Mouse (Mus musculus) kidney, embryonic 14.5 days (tissue): Measurements from ENCODE around the gene Phf7. TPM values are rescaled to one million over a fixed set of nuclear protein-coding genes. Genes with fewer than 3 reads are reported as not detected.

Experiments
- ATAC-seq: fragments of 200-750 bp; cut with Nextera tagmentation; 2 replicates; pipeline ENCODE4 v1.8.0; 2017; ENCODE audit warnings: moderate number of reproducible peaks, mild to moderate bottlenecking, moderate TSS enrichment, moderate library complexity; ENCODE audit not compliant: low FRiP score, low TSS enrichment
- H3K27ac ChIP-seq: fragments of 300-500 bp; sonication (generic); 2 replicates; pipeline ENCODE4 v1.5.1; 2014; ENCODE audit warnings: low read depth, mild to moderate bottlenecking, low read length, moderate library complexity, mixed read lengths
- H3K27me3 ChIP-seq: fragments of 300-500 bp; sonication (generic); 2 replicates; pipeline ENCODE4 v1.6.1; 2014; ENCODE audit warnings: mild to moderate bottlenecking, low read length; ENCODE audit not compliant: control insufficient read depth, insufficient read depth
- H3K36me3 ChIP-seq: fragments of 300-500 bp; sonication (generic); 2 replicates; pipeline ENCODE4 v1.6.1; 2014; ENCODE audit warnings: low read length, mixed read lengths; ENCODE audit not compliant: control insufficient read depth, insufficient read depth
- H3K4me1 ChIP-seq: fragments of 300-500 bp; sonication (generic); 2 replicates; pipeline ENCODE4 v1.6.1; 2014; ENCODE audit warnings: low read length, mixed read lengths; ENCODE audit not compliant: control insufficient read depth, insufficient read depth
- H3K4me2 ChIP-seq: fragments of 300-500 bp; sonication (generic); replicated peaks from 2 replicates; pipeline ENCODE4 v1.6.1; 2014; ENCODE audit warnings: low read depth, mild to moderate bottlenecking, low read length
- H3K4me3 ChIP-seq: fragments of 300-500 bp; sonication (generic); 2 replicates; pipeline ENCODE4 v1.5.1; 2014; ENCODE audit warnings: mild to moderate bottlenecking, low read length
- H3K9ac ChIP-seq: fragments of 300-500 bp; sonication (generic); 2 replicates; pipeline ENCODE4 v1.6.1; 2014; ENCODE audit warnings: low read depth, mild to moderate bottlenecking, low read length, moderate library complexity
- H3K9me3 ChIP-seq: fragments of 300-500 bp; sonication (generic); 2 replicates; pipeline ENCODE4 v1.6.1; 2016; ENCODE audit warnings: low read length; ENCODE audit not compliant: control insufficient read depth
- WGBS: fragments of 180-500 bp; shearing (Covaris S2); extraction: QIAGEN DNeasy Blood & Tissue Kit; methylation state at CpG from one replicate; pipeline ENCODE4 v1.1.7; 2014; 5-methylcytosine and 5-hydroxymethylcytosine counted together
- polyA plus RNA-seq: library from polyadenylated mRNA; unstranded; fragments of >200 nt; fragmentation: Nextera tagmentation; extraction: Ambion mirVana; gene quantifications from 2 replicates; pipeline ENCODE4 v1.2.1, GENCODE M21; 2014

The Phf7 gene
- polyA plus RNA-seq, 1 experiment from 2014 or later = 14.7 TPM

GRCm38 (mm10) chr14:31207070-31207830 lies 43.9 kb downstream of the Phf7 start:
- ATAC-seq = 0 out of 2 replicates have a peak, but pooled peaks have one; percentile 20
- 86% methylated on average over 13 of the region's 13 CpGs for WGBS

GRCm38 (mm10) chr14:31206472-31206981 lies 44.6 kb downstream of the Phf7 start:
- peak; percentile 75 for ATAC-seq
- peak overlapping the region; percentile 91 for H3K9ac ChIP-seq
- H3K4me2 ChIP-seq = peak overlapping the region; percentile 91
- peaks cover 12% of the 10 kb centered on the region for H3K4me1 ChIP-seq
- peak overlapping the region; percentile 81 for H3K27ac ChIP-seq
- no peaks in the 10 kb centered on the region for H3K9me3 ChIP-seq
- peaks cover 29% of the 10 kb centered on the region for H3K36me3 ChIP-seq
- 0% methylated on average over 48 of the region's 48 CpGs for WGBS
- H3K4me3 ChIP-seq = peak overlapping the region; percentile 71
- H3K27me3 ChIP-seq = no peaks in the 10 kb centered on the region

More at GRCm38 (mm10) chr14:31207070-31207830, 43.9 kb downstream of the Phf7 start:
- peak overlapping the region; percentile 71 for H3K4me3 ChIP-seq
- peaks cover 12% of the 10 kb centered on the region for H3K4me1 ChIP-seq
- H3K9ac ChIP-seq = peak overlapping the region; percentile 91
- H3K36me3 ChIP-seq = peaks cover 21% of the 10 kb centered on the region
- H3K27me3 ChIP-seq = no peaks in the 10 kb centered on the region
- peak overlapping the region; percentile 52; the same call in 1 of the 2 replicates for H3K27ac ChIP-seq
- no peaks in the 10 kb centered on the region for H3K9me3 ChIP-seq
- H3K4me2 ChIP-seq = peak overlapping the region; percentile 91

DNA sequence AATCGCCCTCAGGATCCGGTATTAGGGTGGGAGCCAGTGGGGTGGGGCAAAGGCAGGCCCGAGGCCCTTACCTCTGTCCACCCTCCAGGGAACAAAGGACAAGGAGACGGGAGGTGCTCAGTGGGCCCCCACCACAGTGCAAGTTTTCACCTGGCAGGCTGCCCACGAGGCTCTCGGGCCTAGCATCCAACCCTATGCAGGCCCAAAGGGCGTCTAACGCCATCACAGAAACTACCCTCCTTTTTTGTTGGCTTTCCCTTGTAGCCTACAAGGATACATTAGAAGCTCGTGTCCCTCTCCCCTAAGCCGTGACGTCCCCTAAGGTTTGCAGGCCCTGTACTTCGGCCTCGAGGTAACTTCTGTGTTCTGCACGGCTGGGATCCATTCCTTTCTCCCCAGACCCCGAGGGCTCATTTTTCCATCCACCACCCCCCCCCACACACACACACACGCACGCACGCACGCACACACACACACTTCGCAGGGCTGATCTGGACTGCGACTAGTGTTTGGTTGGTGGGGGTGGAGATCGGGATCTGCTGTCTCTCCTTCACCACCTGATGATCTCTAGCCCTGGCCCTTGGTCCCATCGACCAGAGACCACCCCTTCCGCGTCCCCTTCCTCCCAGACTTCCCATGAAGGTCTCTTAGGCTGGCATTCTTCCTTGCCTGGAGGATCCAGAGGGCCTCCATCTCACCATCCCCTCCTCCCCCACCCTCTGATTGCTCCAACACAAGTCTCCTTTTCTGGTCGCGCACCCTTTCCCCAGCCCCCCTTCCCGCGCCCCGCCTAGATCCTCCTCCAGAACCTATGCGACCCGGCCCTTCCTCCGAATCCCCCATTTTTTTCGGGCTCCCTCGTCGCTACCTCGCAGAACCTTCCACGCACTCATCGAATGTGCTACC lies 45.3 kb downstream of the Phf7 start:
- H3K4me2 ChIP-seq = peak overlapping the region; percentile 91

GRCm38 (mm10) chr14:31205244-31205561 lies 45.9 kb downstream of the Phf7 start:
- 19% methylated on average over 8 of the region's 8 CpGs for WGBS
- Histone ChIP-seq H3K4me2 (peak overlapping the region; percentile 91), H3K4me1 (peaks cover 12% of the 10 kb centered on the region), H3K27ac (peak overlapping the region; percentile 81), H3K9me3 (no peaks in the 10 kb centered on the region), H3K9ac (peak overlapping the region; percentile 91), H3K4me3 (peak overlapping the region; percentile 71), H3K27me3 (no peaks in the 10 kb centered on the region), H3K36me3 (peaks cover 42% of the 10 kb centered on the region)
- ATAC-seq = peak; percentile 14; the same call in 1 of the 2 replicates

More for the DNA sequence above, 45.3 kb downstream of the Phf7 start:
- peaks cover 12% of the 10 kb centered on the region for H3K4me1 ChIP-seq
- H3K4me3 ChIP-seq = peak overlapping the region; percentile 71
- under 1% methylated on average over 39 of the region's 39 CpGs for WGBS
- H3K9me3 ChIP-seq = no peaks in the 10 kb centered on the region
- no peaks in the 10 kb centered on the region for H3K27me3 ChIP-seq
- H3K36me3 ChIP-seq = peaks cover 36% of the 10 kb centered on the region
- peak overlapping the region; percentile 81 for H3K27ac ChIP-seq
- peak overlapping the region; percentile 91 for H3K9ac ChIP-seq
- peak; percentile 67 for ATAC-seq

GRCm38 (mm10) chr14:31204844-31205243 lies 46.3 kb downstream of the Phf7 start:
- H3K9me3 ChIP-seq = no peaks in the 10 kb centered on the region
- no peak for ATAC-seq
- peak overlapping the region; percentile 91 for H3K9ac ChIP-seq
- peak overlapping the region; percentile 91 for H3K4me2 ChIP-seq
- peaks cover 46% of the 10 kb centered on the region for H3K36me3 ChIP-seq
- peaks cover 12% of the 10 kb centered on the region for H3K4me1 ChIP-seq
- 52% methylated on average over 4 of the region's 4 CpGs for WGBS
- peak overlapping the region; percentile 71 for H3K4me3 ChIP-seq
- H3K27me3 ChIP-seq = no peaks in the 10 kb centered on the region
- H3K27ac ChIP-seq = peak overlapping the region; percentile 81; the same call in 1 of the 2 replicates

GRCm38 (mm10) chr14:31200038-31200437 lies 51.1 kb downstream of the Phf7 start:
- H3K4me3 ChIP-seq = no peak overlapping the region
- H3K36me3 ChIP-seq = peaks cover 83% of the 10 kb centered on the region
- no peak overlapping the region for H3K4me2 ChIP-seq
- H3K4me1 ChIP-seq = peaks cover 9% of the 10 kb centered on the region
- H3K9me3 ChIP-seq = no peaks in the 10 kb centered on the region
- no peak overlapping the region for H3K27ac ChIP-seq
- H3K27me3 ChIP-seq = no peaks in the 10 kb centered on the region
- no peak overlapping the region for H3K9ac ChIP-seq
- ATAC-seq = no peak
- WGBS = 86% methylated on average over 3 of the region's 3 CpGs

- 94% methylated on average over 7 of the region's 7 CpGs for WGBS
- Histone ChIP-seq H3K27me3 (no peaks in the 10 kb centered on the region), H3K27ac (no peak overlapping the region), H3K4me2 (no peak overlapping the region), H3K36me3 (peaks cover 88% of the 10 kb centered on the region), H3K4me3 (no peak overlapping the region), H3K9me3 (no peaks in the 10 kb centered on the region), H3K4me1 (peaks cover 4% of the 10 kb centered on the region; the same call in 1 of the 2 replicates), H3K9ac (no peak overlapping the region)
- ATAC-seq = no peak
These were observed 51.5 kb downstream of the Phf7 start for GRCm38 (mm10) chr14:31199599-31199998.

DNA sequence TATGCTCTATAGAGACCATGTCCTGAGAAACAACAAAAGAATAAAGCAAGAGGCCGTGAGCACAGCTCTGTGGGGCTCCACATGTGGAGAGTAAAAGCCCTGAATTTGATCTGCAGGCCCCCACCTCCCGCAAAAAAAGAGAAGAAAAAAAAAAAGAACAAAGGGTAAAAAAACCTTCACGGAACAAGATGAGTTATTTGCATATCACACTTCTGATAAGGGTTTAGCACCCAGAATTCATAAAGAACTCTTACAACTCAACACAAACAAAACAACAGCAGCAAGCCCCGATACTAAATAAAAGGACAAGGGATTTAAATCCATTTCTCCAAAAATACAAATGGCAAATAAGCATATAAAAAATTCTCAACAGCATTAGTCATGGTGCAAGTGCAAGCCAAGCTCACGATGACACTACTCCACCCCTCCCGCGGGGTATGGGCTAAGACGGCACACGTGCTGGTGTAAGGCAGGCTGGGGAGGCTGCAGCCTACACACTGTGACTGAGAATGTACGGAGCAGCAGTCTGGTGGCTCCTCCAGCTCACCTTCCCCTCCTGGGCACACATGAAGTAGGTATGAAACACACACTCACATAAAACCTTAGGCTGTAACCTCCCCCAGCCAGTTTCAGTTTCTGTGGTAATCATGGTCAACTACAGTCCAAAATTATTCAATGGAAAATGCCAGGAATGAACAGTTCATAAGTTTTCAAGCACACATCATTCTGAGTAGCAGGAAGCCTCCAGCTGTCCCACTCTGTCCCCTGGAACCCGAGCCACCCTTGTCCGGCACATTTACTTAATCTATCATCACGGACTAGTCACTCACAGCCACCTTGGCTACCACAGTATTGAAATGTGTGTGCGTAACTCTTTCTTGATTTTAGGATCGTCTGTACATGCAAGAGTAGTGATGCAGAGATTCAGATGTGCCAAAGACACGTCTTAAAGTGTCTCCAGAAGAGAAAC lies 53.3 kb downstream of the Phf7 start:
- Histone ChIP-seq H3K4me2 (no peak overlapping the region), H3K9me3 (no peaks in the 10 kb centered on the region), H3K9ac (no peak overlapping the region), H3K4me1 (no peaks in the 10 kb centered on the region), H3K4me3 (no peak overlapping the region), H3K36me3 (peaks cover 85% of the 10 kb centered on the region), H3K27ac (no peak overlapping the region), H3K27me3 (no peaks in the 10 kb centered on the region)
- peak; percentile 56; the same call in 1 of the 2 replicates for ATAC-seq
- WGBS = 75% methylated on average over 16 of the region's 16 CpGs
